Mouse (Mus musculus): ENCODE results near the gene Madcam1.

Gene Madcam1

GRCm38 (mm10) chr10:79668076-79668475, 3.7 kb downstream of the Madcam1 start:
- in situ Hi-C loops (cut with MboI, MseI), result no loop called here

- in situ Hi-C loops (cut with MboI, MseI), result no loop called here
Observed at GRCm38 (mm10) chr10:79668771-79669575, 4.6 kb downstream of the Madcam1 start, which contains the start of gene Tpgs1. Gene Tpgs1, plus strand, starts transcription at chr10:79669369.

GRCm38 (mm10) chr10:79669576-79670057, 5.3 kb downstream of the Madcam1 start:
- in situ Hi-C loops (cut with MboI, MseI), result no loop called here

- in situ Hi-C loops (cut with MboI, MseI), result no loop called here
Observed at GRCm38 (mm10) chr10:79670071-79670888, 5.9 kb downstream of the Madcam1 start.

GRCm38 (mm10) chr10:79671396-79672087, 7.2 kb downstream of the Madcam1 start:
- in situ Hi-C loops (cut with MboI, MseI), result no loop called here

- in situ Hi-C loops (cut with MboI, MseI), result no loop called here
Observed at GRCm38 (mm10) chr10:79672088-79672455, 7.7 kb downstream of the Madcam1 start.

GRCm38 (mm10) chr10:79673054-79673453, 8.7 kb downstream of the Madcam1 start:
- in situ Hi-C loops (cut with MboI, MseI), result no loop called here

- in situ Hi-C loops (cut with MboI, MseI), result no loop called here
Observed at GRCm38 (mm10) chr10:79675346-79676035, 11.1 kb downstream of the Madcam1 start.

GRCm38 (mm10) chr10:79680606-79681495, 16.5 kb downstream of the Madcam1 start:
- in situ Hi-C loops (cut with MboI, MseI), result loop anchor here (10.0 kb wide), 1 partner anchor 1106 kb away; the partner anchor contains the start of gene Ilvbl

- in situ Hi-C loops (cut with MboI, MseI), result loop anchor here (10.0 kb wide), 1 partner anchor 1107 kb away; the partner anchor contains the start of gene Ilvbl
Observed at GRCm38 (mm10) chr10:79681591-79682245, 17.4 kb downstream of the Madcam1 start, which contains the start of gene Cdc34. Gene Cdc34, plus strand, starts transcription at chr10:79682195.

- in situ Hi-C loops (cut with MboI, MseI), result loop anchor here (10.0 kb wide), 1 partner anchor 1108 kb away; the partner anchor contains the start of gene Ilvbl
Observed at GRCm38 (mm10) chr10:79682551-79682915, 18.2 kb downstream of the Madcam1 start.

GRCm38 (mm10) chr10:79682916-79683582, 18.7 kb downstream of the Madcam1 start:
- in situ Hi-C loops (cut with MboI, MseI), result loop anchor here (10.0 kb wide), 1 partner anchor 1108 kb away; the partner anchor contains the start of gene Ilvbl

GRCm38 (mm10) chr10:79683726-79684640, 19.6 kb downstream of the Madcam1 start:
- in situ Hi-C loops (cut with MboI, MseI), result loop anchor here (10.0 kb wide), 1 partner anchor 1109 kb away; the partner anchor contains the start of gene Ilvbl

- in situ Hi-C loops (cut with MboI, MseI), result loop anchor here (10.0 kb wide), 1 partner anchor 1110 kb away; the partner anchor contains the start of gene Ilvbl
Observed at GRCm38 (mm10) chr10:79684770-79685600, 20.6 kb downstream of the Madcam1 start.

- in situ Hi-C loops (cut with MboI, MseI), result loop anchor here (10.0 kb wide), 1 partner anchor 1111 kb away; the partner anchor contains the start of gene Ilvbl
Observed at GRCm38 (mm10) chr10:79686219-79686618, 21.9 kb downstream of the Madcam1 start.

GRCm38 (mm10) chr10:79686691-79687090, 22.3 kb downstream of the Madcam1 start:
- in situ Hi-C loops (cut with MboI, MseI), result loop anchor here (10.0 kb wide), 1 partner anchor 1112 kb away; the partner anchor contains the start of gene Ilvbl
